Mouse (Mus musculus): ENCODE measurements around the gene Prpf6. TPM values are rescaled to one million over a fixed set of nuclear protein-coding genes. Genes with fewer than 3 reads are reported as not detected.

Gene Prpf6
- total and polyA plus RNA-seq, 3 experiments: 28.3 to 53.8 (median 48.1) TPM

Other genes with a start within 250 kb of the Prpf6 start
- gene Zgpat, start 226.9 kb upstream of the Prpf6 start, total RNA-seq (2012; rRNA removed): 23.9 and 29.8 TPM in 2 replicates
- 18.4 and 19.3 TPM in 2 replicates for gene Zgpat, start 226.9 kb upstream of the Prpf6 start, total RNA-seq (2014; rRNA removed)
- 20.9 and 21.1 TPM in 2 replicates for gene Zgpat, start 226.9 kb upstream of the Prpf6 start, polyA plus RNA-seq (2012; ENCODE audit: insufficient read length, low read depth)
- 29.2 and 35.5 TPM in 2 replicates for gene Arfrp1, start 226.5 kb upstream of the Prpf6 start, total RNA-seq (2012; rRNA removed)
- gene Arfrp1, start 226.5 kb upstream of the Prpf6 start, total RNA-seq (2014; rRNA removed): 45.3 and 46.0 TPM in 2 replicates
- gene Arfrp1, start 226.5 kb upstream of the Prpf6 start, polyA plus RNA-seq (2012; ENCODE audit: insufficient read length, low read depth): 55.6 and 72.7 TPM in 2 replicates
- gene Lime1, start 211.8 kb upstream of the Prpf6 start, total RNA-seq (2012; rRNA removed): 59.7 and 61.8 TPM in 2 replicates
- 61.5 and 67.0 TPM in 2 replicates for gene Lime1, start 211.8 kb upstream of the Prpf6 start, total RNA-seq (2014; rRNA removed)
- 70.7 and 73.9 TPM in 2 replicates for gene Lime1, start 211.8 kb upstream of the Prpf6 start, polyA plus RNA-seq (2012; ENCODE audit: insufficient read length, low read depth)
- 4.1 and 9.3 TPM in 2 replicates for gene Zbtb46, start 132.4 kb upstream of the Prpf6 start, total RNA-seq (2012; rRNA removed)
- 6.2 and 6.7 TPM in 2 replicates for gene Zbtb46, start 132.4 kb upstream of the Prpf6 start, total RNA-seq (2014; rRNA removed)
- gene Zbtb46, start 132.4 kb upstream of the Prpf6 start, polyA plus RNA-seq (2012; ENCODE audit: insufficient read length, low read depth): 5.3 and 6.0 TPM in 2 replicates
- gene Abhd16b, start 98.7 kb upstream of the Prpf6 start, total RNA-seq (2012; rRNA removed): 0.13 TPM in 1 of 2 replicates, not detected in the other
- gene Abhd16b, start 98.7 kb upstream of the Prpf6 start, total RNA-seq (2014; rRNA removed): not detected in 2 replicates
- gene Abhd16b, start 98.7 kb upstream of the Prpf6 start, polyA plus RNA-seq (2012; ENCODE audit: insufficient read length, low read depth): 0.45 TPM in 1 of 2 replicates, not detected in the other
- gene Tpd52l2, start 94.7 kb upstream of the Prpf6 start, total RNA-seq (2012; rRNA removed): 80.7 and 90.4 TPM in 2 replicates
- 126 and 127 TPM in 2 replicates for gene Tpd52l2, start 94.7 kb upstream of the Prpf6 start, total RNA-seq (2014; rRNA removed)
- 92.0 and 92.1 TPM in 2 replicates for gene Tpd52l2, start 94.7 kb upstream of the Prpf6 start, polyA plus RNA-seq (2012; ENCODE audit: insufficient read length, low read depth)
- gene Dnajc5, start 71.4 kb upstream of the Prpf6 start, total RNA-seq (2012; rRNA removed): 54.5 and 57.6 TPM in 2 replicates
- 45.5 and 51.1 TPM in 2 replicates for gene Dnajc5, start 71.4 kb upstream of the Prpf6 start, total RNA-seq (2014; rRNA removed)
- gene Dnajc5, start 71.4 kb upstream of the Prpf6 start, polyA plus RNA-seq (2012; ENCODE audit: insufficient read length, low read depth): 54.6 and 62.7 TPM in 2 replicates
- gene Uckl1, start 7.0 kb upstream of the Prpf6 start, total RNA-seq (2012; rRNA removed): 20.3 and 31.9 TPM in 2 replicates
- gene Uckl1, start 7.0 kb upstream of the Prpf6 start, total RNA-seq (2014; rRNA removed): 18.6 and 18.7 TPM in 2 replicates
- 16.0 and 18.0 TPM in 2 replicates for gene Uckl1, start 7.0 kb upstream of the Prpf6 start, polyA plus RNA-seq (2012; ENCODE audit: insufficient read length, low read depth)
- gene Zfp512b, start 935 bp downstream of the Prpf6 start, total RNA-seq (2012; rRNA removed): 16.6 and 18.1 TPM in 2 replicates
- gene Zfp512b, start 935 bp downstream of the Prpf6 start, total RNA-seq (2014; rRNA removed): 11.0 TPM in 2 replicates
- 26.8 and 27.1 TPM in 2 replicates for gene Zfp512b, start 935 bp downstream of the Prpf6 start, polyA plus RNA-seq (2012; ENCODE audit: insufficient read length, low read depth)
- gene Samd10, start 7.3 kb downstream of the Prpf6 start, total RNA-seq (2012; rRNA removed): 2.7 and 3.8 TPM in 2 replicates
- 0.32 TPM in 1 of 2 replicates, not detected in the other for gene Samd10, start 7.3 kb downstream of the Prpf6 start, total RNA-seq (2014; rRNA removed)
- gene Samd10, start 7.3 kb downstream of the Prpf6 start, polyA plus RNA-seq (2012; ENCODE audit: insufficient read length, low read depth): 0.38 and 0.66 TPM in 2 replicates
- gene Gm29797, start 65.2 kb downstream of the Prpf6 start, total RNA-seq (2012; rRNA removed): 0.25 and 0.34 TPM in 2 replicates
- gene Gm29797, start 65.2 kb downstream of the Prpf6 start, total RNA-seq (2014; rRNA removed): not detected in 2 replicates
- not detected in 2 replicates for gene Gm29797, start 65.2 kb downstream of the Prpf6 start, polyA plus RNA-seq (2012; ENCODE audit: insufficient read length, low read depth)
- gene Sox18, start 79.8 kb downstream of the Prpf6 start, total RNA-seq (2012; rRNA removed): not detected in 2 replicates
- not detected in 2 replicates for gene Sox18, start 79.8 kb downstream of the Prpf6 start, total RNA-seq (2014; rRNA removed)
- gene Sox18, start 79.8 kb downstream of the Prpf6 start, polyA plus RNA-seq (2012; ENCODE audit: insufficient read length, low read depth): not detected in 2 replicates
- gene Tcea2, start 88.4 kb downstream of the Prpf6 start, total RNA-seq (2012; rRNA removed): 12.9 and 14.4 TPM in 2 replicates
- 9.2 TPM in 2 replicates for gene Tcea2, start 88.4 kb downstream of the Prpf6 start, total RNA-seq (2014; rRNA removed)
- 7.0 and 8.8 TPM in 2 replicates for gene Tcea2, start 88.4 kb downstream of the Prpf6 start, polyA plus RNA-seq (2012; ENCODE audit: insufficient read length, low read depth)
- gene Rgs19, start 102.1 kb downstream of the Prpf6 start, total RNA-seq (2012; rRNA removed): 67.0 and 75.4 TPM in 2 replicates
- gene Rgs19, start 102.1 kb downstream of the Prpf6 start, total RNA-seq (2014; rRNA removed): 40.2 and 50.2 TPM in 2 replicates
- gene Rgs19, start 102.1 kb downstream of the Prpf6 start, polyA plus RNA-seq (2012; ENCODE audit: insufficient read length, low read depth): 155 and 159 TPM in 2 replicates
- gene Lkaaear1, start 106.6 kb downstream of the Prpf6 start, total RNA-seq (2012; rRNA removed): not detected in 2 replicates
- gene Lkaaear1, start 106.6 kb downstream of the Prpf6 start, total RNA-seq (2014; rRNA removed): not detected in 2 replicates
- not detected in 2 replicates for gene Lkaaear1, start 106.6 kb downstream of the Prpf6 start, polyA plus RNA-seq (2012; ENCODE audit: insufficient read length, low read depth)
- 0.08 and 0.25 TPM in 2 replicates for gene Oprl1, start 123.1 kb downstream of the Prpf6 start, total RNA-seq (2012; rRNA removed)
- not detected in 2 replicates for gene Oprl1, start 123.1 kb downstream of the Prpf6 start, total RNA-seq (2014; rRNA removed)
- 0.14 TPM in 1 of 2 replicates, not detected in the other for gene Oprl1, start 123.1 kb downstream of the Prpf6 start, polyA plus RNA-seq (2012; ENCODE audit: insufficient read length, low read depth)
- 0.13 TPM in 1 of 2 replicates, not detected in the other for gene Myt1, start 171.5 kb downstream of the Prpf6 start, total RNA-seq (2012; rRNA removed)
- not detected in 2 replicates for gene Myt1, start 171.5 kb downstream of the Prpf6 start, total RNA-seq (2014; rRNA removed)
- not detected in 2 replicates for gene Myt1, start 171.5 kb downstream of the Prpf6 start, polyA plus RNA-seq (2012; ENCODE audit: insufficient read length, low read depth)
- 10.8 and 17.1 TPM in 2 replicates for gene Pcmtd2, start 246.0 kb downstream of the Prpf6 start, total RNA-seq (2012; rRNA removed)
- 14.4 and 14.7 TPM in 2 replicates for gene Pcmtd2, start 246.0 kb downstream of the Prpf6 start, total RNA-seq (2014; rRNA removed)
- gene Pcmtd2, start 246.0 kb downstream of the Prpf6 start, polyA plus RNA-seq (2012; ENCODE audit: insufficient read length, low read depth): 10.3 and 10.9 TPM in 2 replicates